Mouse (Mus musculus) right cerebral cortex, adult 2 months (tissue): Measurements from ENCODE around the gene Prickle1.

Source experiments
- DNase-seq, 2 experiments: peaks; one replicate each; pipeline ENCODE4 v3.0.0; 2021 to 2022; ENCODE audit warnings: low spot score in 2 of 2

Gene Prickle1

DNA sequence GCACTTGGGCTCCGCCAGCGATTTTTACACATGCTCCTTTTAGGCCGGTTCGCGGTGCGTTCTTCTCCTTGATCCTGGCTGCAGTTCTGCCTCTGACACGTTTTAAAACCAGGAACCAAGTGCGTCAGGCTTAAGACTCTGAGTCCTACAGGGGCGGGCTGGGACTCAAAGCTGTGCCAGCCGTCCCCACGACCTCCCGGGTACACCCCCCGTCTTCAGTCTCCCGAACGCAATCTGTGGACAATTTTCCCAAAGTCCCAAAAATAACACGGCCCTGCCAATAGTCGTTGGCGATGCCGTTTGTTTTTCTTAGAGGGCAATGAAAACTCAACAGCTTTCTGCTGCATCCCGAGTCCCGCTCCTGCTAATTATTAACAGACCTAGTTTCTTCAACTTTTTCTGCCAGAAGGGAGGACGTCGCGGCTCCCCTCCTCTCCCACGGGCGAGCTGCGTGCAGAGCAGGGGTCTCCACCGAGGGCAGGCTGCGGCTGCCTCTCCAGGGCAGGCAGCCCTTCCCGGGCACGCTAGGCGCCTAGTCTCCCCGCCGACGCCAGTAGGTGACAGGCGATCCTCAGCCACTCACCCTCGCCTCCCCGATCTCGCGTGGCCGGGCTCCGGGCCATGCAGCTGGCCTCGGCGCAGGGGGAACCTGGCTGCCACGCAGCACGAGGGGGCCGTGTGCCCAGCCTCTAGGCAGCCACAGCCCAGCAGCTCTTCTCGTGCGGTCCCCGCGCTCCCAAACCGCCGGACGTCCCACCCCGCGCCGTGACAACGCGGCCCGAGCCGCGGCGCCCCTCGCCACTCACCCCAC is 598 bp downstream of the Prickle1 start:
- peak; percentile 43 to 55 for DNase-seq

DNA sequence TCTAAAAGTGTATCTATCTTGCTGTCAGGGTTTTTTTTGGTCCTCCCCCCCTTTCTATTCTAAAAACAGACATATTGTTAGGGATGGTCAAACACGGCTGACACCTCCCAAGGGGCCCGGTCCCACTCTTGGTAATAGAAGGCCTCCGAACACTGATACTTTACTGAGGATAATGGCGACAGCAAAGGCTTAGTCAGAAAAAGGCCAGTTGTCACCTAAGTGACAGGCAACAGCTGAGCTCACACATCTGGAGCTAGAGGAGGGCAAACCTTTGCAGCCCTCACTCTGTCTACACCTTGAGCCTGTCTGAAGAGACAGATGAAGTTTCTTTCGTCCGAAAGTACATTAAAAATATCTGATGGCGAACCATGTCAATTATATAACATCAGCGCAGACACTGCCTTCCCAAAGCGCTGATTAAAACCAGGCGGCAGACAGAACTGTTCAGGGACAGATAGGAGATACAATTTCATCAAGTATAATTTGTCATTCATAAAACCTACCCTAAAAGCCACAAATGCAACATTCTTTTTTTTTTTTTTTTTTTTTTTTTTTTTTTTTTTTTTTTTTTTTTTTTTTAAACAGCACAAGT is 1.3 kb downstream of the Prickle1 start:
- peak in 1 of 2 experiments; percentile 37 for DNase-seq

DNA sequence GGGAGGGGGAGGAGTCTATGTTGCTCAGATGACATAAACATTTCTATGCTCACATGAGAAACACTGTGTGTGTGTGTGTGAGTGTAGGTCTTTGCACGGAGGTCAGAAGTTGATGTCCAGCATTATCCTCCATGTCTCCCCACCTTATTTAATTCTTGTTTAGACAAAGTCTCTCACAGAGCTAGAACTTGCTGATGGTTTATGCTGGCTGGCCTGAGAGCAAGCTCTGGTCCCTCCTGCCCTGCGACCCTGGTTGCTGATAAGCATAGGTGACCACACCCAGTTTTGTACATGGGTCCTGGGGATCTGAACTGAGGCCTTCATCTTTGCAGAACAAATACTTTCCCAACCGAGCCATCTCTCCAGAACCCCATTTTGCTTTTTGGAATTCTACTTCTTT is 3.1 kb downstream of the Prickle1 start:
- DNase-seq, result no peak

DNA sequence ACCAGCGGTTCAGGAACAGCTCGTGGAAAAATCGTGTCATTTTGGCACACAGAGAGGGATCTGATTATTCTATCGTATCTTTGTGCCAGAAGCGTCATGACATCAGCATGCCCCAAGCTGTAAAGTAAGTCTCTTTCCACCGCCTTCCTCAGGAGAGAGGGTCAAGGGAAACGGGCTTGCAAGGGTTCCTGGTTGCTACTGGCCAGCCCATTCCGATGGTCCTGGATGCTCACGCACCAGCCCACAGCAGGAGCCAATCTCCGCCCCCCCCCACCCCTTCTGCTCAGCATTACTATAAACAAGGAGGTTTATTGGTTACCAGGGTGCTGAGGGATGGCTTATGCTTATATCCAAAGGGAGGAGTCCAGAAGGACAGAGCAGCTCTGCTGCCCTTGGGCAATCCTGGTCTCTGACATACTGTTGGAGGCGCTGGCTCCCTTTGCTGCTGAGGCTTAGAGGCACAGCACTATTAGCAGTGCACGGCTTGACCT is 3.8 kb downstream of the Prickle1 start:
- DNase-seq, result no peak

DNA sequence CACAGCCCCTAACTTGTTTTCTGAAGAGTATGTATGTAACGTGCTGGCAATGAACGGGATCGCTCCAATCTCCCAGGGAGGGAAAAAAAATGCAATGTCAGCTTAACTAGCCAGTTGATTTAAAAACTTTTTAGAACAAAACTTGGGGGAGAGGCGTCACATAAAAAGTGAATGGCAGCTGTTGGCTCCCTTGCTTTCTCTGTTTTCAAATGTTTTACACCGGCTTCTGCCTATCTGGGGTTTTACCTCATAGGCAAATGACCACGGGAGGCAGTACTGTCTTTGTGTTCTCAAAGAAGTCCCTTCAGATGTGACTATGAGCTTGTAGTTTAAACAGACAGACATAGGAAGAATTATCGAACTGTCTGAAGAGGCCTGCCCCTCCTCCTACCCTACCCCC is 4.3 kb downstream of the Prickle1 start:
- no peak for DNase-seq

DNA sequence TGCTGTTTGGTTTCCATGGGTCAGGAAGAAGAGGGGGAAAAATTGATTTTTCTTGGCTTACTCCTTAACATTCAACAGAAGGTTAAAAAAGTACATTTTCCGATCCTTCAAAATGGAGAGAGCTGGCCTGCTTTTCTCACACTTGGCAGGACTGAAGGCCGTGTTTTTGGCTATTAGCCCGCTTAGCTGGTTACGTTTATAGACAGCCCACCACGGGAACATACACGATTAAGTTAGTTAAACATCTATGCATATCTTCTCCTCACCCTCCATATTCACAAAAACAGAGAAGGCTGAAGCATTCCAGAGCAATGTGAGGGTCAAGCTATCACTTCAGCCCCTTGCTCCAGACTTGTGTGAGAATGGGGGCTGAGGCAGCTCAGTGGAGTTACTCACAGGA is 7.3 kb downstream of the Prickle1 start:
- no peak for DNase-seq

DNA sequence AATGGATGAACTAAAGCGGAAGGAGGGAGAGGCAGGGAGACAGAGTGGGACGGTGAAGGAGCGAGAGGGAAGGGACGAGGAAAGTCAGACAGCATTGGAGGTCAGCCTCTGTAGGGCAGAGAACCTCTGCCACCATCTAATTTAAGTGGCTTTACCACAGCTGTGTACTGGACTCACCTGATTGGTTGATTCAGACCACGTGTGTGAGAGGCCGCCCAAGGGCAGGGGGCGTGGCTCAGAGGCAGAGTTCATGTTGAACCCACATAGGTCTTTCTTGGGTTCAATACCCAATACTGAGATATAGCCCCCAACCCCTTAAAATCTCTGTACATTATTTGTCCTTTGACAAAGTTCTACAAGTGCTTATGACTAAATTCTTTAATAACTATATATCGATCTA is 8.0 kb downstream of the Prickle1 start:
- DNase-seq, result no peak

DNA sequence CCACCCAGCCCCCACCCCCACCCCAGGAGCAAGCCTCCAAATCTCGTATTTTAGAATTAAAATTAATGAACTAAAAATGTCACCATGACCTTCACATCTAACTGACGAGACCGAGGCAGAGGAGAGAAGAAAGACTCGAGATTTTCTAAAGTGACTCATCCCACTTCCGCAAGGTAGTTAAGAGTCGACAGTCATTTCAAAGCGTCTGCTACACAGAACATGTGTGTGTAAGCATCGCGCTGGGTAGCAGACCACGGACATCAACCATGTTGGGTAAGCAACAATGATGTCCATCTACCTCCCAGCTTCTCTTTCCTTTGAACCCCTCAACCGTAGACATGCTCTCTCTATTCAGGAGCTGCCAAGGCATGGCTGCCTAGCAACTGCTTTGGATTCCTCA is 12.6 kb downstream of the Prickle1 start:
- DNase-seq, result no peak

DNA sequence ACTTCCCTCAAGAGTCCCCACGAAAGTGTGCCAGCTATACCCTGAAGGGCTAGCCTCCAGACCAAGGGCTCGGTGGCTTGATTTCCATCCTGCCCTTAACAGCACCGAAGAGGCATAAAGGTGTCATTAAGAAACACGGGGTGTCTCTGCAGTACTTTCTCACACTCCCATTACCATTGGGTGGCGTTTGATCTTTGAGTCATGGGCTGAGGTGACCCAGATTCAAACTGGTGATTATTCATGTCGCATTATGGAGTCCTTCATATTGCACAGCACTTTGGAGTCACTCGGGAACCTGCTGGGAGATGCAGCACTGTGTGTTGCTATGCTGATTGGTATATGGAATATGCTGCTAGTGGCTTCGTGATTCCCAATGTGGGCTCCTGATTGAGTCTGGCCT is 14.0 kb downstream of the Prickle1 start:
- no peak for DNase-seq

DNA sequence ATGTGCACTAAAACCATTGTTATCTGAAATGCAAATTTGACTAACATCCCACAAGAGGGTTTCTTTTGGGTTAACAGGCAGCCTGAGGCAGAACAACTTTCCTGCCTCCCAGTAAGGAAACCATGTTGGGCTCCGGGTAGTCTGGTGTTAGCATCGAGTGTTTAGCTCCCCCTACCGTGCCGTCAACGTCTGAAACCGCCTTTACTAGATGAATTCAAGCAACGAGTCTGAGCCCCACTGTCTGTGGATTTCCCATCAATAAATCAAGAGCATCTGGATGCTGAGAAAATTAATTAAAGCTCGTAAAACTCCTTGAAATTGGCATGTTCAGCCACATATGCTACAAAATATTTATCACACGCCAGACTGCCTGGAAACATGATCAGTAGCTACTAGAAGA is 15.8 kb downstream of the Prickle1 start:
- no peak for DNase-seq

DNA sequence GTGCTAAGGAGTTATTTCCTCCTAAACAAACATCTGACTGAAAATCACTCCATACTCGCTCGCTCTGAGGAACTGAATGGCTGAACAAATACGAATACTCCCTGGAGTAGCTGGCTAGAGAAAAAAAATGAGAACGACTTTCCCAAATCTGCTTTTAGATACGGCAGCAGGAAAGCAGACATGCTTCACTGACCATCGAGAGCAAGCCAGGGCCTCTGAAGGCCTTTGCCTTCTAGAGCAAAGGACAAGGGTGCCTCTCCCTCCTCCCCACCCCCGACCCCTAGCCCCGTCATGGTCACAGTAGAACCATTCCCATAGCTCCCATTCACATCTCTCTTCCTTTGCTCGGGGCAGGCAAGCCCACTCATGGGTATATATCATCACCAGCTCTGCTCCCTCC is 16.6 kb downstream of the Prickle1 start:
- DNase-seq, result no peak

DNA sequence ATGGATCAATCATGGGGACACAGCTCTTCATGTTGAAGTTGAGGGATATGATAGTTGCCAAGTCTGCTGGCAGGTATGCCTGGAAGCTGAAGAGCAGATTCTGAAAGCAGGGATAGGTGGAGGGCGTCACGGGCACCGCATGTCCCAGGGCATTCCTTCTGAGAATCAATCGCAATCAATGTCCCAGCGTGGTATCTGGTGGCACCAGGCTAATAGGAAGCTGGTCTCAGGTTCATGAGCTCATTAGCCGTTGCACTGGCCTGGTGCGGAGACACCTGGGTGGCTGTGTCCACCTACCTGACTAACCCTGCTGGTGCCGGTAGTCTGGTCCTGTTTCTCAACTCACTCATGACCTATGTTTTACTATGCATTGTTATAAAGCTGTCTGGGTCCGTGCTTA is 19.3 kb downstream of the Prickle1 start:
- no peak for DNase-seq

DNA sequence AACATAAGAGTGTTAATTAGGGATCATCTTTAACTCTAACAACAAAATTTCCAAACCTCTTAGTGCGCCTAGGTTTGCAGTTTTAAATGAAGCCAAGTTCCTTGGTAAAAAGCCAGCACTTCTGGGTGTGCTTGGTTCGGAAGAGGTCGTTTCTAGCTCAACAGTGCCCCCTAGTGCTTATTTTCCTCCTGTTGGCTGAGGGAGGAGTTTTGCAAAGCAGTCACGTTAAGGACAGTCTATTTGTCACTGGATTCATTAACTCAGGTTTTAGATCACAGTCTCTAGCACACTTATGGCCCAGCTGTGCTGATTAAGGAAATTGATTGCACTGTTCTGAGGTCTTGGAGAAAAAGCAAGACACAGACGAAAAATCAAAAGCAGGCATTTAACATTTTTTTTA is 19.8 kb downstream of the Prickle1 start:
- DNase-seq, result peak; percentile 74 to 83

DNA sequence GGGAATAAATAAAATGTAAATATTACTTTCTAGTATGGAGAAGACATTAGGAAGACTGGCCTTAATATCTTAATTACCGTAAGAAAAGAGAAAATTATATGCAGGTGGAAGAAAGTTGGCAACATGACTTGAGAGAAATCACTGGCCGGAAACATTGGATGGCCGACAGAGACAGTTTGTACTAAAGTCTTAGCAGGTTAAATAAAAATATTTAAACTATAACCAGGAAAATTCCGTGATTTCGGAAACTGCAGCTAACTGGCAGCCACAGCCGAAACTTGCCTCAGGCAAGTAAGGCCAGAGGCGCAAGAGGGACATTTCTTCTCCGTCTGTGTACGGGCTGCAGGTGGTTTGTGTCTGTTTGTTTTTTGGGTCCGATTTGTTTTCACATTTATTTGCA is 22.8 kb downstream of the Prickle1 start:
- DNase-seq, result no peak

DNA sequence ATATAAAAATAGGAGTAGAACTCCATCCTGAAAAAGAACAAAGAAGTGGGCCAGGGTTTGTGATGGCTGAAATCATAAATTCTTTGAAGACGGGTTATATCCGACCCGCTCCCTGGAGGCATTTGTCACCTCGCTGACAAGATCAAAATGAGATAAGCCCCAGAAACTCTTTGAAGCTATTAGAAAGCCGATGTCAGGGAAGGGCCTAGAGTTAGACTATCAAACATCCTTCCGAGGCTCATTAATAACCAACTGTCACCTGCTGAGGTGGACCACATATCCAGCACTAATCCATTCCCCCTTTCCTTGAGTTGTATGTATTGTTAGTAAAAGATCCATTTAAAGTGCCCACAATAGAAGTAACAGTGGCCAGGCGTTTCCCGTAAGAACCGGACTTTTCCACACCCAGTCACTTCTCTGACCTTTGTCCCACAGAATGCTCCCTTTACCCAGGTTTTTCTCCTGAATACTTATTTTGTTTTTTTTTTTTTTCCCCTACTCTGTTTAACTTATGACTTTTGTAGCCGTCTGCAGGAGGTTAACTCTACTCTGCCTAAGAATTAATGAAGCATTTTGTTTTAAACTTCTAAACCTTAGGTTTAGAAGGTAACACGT is 24.7 kb downstream of the Prickle1 start:
- DNase-seq, result no peak

DNA sequence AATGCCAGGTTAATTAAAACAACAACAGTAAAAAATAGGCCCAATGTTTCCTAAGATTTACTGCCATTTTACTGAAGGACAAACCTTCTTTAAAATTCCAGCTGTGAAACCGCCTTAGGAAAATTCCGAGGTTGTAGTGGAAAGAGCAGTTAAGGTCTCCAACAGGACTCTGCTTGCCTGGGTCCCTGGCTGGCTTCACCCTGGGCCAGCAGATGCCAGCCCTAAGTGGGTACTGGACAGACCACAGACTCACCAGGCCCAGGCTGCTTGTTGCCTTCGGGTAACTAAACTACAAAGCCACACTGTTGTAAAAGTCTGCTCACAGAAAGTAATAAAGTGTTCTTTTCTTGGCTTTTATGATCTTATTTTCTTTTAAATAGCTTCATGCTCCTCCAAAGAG is 26.8 kb downstream of the Prickle1 start:
- DNase-seq, result no peak

DNA sequence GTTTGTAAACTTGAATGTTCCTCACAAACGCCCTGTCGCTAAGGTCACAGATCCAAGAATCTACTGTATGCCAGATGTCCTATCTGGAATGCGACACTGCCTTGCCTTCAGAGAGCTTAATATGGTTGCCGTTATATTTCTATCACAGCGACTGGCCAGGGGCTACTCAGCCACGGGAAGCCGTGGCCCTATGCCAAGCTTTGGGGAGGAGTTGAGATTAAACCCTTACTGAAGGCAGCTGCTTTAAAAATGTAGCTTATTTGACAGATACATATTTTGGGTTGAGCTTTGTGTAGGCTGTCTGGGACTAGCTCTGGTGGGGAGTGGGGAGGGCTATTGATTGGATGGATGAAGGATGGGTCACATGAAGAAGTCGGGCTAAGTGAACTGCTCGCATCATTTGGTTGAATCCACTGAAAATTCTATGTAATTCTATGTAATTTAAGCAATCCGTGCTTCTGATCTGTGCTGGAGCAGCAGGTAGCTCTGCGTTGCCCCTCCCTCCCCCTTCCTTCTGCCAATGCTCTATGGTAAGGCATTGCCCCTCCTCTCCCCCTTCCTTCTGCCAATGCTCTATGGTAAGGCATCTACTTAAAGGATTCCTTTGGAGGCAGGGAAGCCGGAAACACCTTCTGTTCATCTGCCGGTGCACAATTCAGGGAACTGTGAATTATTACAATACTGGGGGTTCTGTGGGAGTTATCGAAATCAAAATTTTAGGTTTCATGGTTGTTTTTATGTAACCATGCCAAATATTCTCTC is 28.0 kb downstream of the Prickle1 start:
- DNase-seq, result no peak

DNA sequence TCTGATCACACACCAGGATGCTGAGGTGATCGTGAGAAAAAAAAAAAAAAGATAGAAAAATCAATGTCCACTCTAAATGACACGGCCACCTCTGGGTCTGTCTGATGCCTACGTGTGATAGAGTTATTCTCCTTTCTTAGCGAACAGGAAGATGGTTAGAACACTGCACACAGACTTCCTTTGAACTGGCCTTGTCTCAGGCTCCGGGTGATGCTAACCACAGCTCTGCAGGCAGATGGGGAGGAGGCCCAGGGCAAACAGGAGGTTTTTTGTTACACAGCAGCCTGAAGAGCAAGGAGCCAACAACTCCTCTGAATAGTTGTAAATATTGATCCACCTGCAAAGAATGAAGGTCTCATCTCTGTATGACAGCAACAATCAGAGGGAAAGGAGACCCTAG is 32.2 kb downstream of the Prickle1 start:
- DNase-seq, result no peak

DNA sequence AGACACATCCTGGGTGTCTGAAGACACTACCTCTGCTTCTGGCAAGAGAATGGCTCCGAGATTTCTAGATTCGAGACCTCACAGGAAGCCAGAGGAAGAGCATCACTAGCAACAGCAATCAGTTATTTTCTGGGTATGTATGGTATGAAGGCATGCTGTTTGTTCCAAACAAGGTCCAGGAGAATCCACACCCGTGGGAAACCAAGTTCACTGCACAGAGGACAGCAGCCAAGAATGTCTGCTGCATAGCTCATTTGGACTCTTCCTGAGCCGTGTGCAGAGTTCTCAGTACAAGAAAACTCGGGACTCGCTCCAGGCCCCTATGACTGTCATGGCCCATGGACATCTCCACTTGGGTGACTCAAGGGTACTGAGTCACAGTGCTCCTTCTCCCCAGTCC is 34.2 kb downstream of the Prickle1 start:
- DNase-seq, result no peak

DNA sequence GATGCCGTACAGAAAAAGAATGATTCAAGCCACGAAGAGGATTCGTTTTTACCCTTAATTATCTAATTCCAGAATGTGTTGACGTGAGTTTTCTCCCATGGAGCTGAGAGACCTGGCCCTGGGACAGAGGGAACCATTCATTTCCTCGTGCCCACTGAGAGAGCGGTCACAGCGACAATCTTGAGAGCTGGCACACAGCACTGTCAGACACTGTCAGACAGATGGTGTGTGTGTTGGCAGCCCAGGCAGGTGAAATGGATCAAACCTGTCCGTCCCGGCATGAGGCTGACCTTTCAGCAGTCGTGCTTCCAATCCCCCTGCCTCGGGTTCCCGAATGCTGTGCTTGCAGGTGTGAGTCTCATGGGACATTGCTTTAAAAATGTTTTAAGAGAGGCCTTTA is 37.3 kb downstream of the Prickle1 start:
- DNase-seq, result no peak

DNA sequence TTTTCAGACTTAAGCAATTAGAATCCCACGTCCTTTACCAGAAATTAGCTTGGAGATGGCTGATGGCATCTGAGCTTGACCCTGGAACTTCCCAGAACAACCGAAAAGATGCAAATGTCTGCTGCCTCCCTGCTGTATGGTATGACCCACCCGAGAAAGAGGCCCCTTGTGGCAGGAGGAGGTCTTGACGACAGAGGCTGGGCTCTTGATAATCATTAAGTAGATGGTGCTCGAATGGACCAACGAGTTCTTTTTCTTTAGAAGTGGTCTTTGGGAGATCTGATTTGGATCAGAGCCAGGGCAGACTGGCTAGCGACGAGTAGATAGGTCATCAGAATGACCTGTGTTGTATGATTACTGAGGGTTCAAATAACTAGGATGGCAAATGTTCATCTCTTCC is 40.0 kb downstream of the Prickle1 start:
- DNase-seq, result no peak

DNA sequence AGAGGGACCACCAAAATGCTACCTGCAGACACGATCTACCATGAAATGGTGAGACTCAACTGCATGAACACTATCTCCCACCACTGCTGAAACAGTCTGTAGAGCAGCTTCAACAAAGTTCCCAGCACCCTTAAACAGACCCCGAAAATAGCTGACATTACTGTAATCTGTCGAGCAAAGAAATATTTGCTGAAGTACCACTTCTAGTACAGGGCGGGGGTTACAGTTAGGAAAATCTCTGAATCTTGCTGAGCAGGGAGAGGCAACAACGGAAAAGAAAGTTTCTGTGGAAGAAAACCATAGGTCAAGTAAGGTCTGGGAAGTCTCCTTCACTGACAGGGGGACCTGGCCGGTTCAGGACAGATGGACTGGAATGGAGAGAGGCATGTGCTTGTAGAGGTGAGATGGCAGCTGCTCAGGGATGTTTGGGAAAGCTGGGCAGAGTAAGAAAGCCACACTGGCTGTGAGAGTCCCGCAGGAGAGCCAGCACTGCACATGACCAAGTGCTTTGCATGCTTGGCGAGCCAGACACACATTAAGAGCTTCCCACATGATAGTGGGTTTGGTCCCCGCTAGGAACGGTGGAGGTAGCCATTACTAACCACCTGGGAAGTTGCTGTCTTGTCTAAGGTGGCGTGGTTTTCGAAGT is 41.4 kb downstream of the Prickle1 start:
- DNase-seq, result no peak
